Mouse (Mus musculus): ENCODE measurements around the gene Dnajb1.
"Not testable (repeated sequence)": the region's sequence is repeated elsewhere in the genome, so short reads cannot be mapped to it uniquely, and the experiment has no call there.

The Dnajb1 gene

GRCm38 (mm10) chr8:83578131-83579055 is 29.6 kb upstream of the Dnajb1 start:
- DNase-seq: peak; percentile 7

GRCm38 (mm10) chr8:83579676-83580075 is 28.3 kb upstream of the Dnajb1 start:
- DNase-seq: no peak

GRCm38 (mm10) chr8:83580826-83581225 is 27.2 kb upstream of the Dnajb1 start:
- peak; percentile 16 for DNase-seq

- DNase-seq: no peak
These were observed 25.8 kb upstream of the Dnajb1 start for GRCm38 (mm10) chr8:83582226-83582625.

GRCm38 (mm10) chr8:83583236-83583635 is 24.8 kb upstream of the Dnajb1 start:
- no peak for DNase-seq

- DNase-seq: no peak
These were observed 23.2 kb upstream of the Dnajb1 start for GRCm38 (mm10) chr8:83584771-83585170.

- DNase-seq: peak; percentile 68
These were observed 22.7 kb upstream of the Dnajb1 start for GRCm38 (mm10) chr8:83585333-83585732.

- no peak for DNase-seq
These were observed 20.3 kb upstream of the Dnajb1 start for GRCm38 (mm10) chr8:83587644-83588043.

- DNase-seq: no peak
These were observed 19.1 kb upstream of the Dnajb1 start for GRCm38 (mm10) chr8:83588886-83589285.

- no peak for DNase-seq
These were observed 17.4 kb upstream of the Dnajb1 start for GRCm38 (mm10) chr8:83590488-83591023.

- DNase-seq: no peak
These were observed 15.3 kb upstream of the Dnajb1 start for GRCm38 (mm10) chr8:83592682-83593081.

- no peak for DNase-seq
These were observed 14.4 kb upstream of the Dnajb1 start for GRCm38 (mm10) chr8:83593325-83594166.

- DNase-seq: peak; percentile 98
These were observed 13.6 kb upstream of the Dnajb1 start for GRCm38 (mm10) chr8:83594167-83595049.

GRCm38 (mm10) chr8:83595050-83595345 is 13.0 kb upstream of the Dnajb1 start:
- DNase-seq: not testable (repeated sequence)

- DNase-seq: peak; percentile 76
These were observed 11.6 kb upstream of the Dnajb1 start for GRCm38 (mm10) chr8:83596369-83596768.

- DNase-seq: no peak
These were observed 9.8 kb upstream of the Dnajb1 start for GRCm38 (mm10) chr8:83598146-83598545.

- no peak for DNase-seq
These were observed 8.2 kb upstream of the Dnajb1 start for GRCm38 (mm10) chr8:83599814-83600213.

- DNase-seq: no peak
These were observed 5.4 kb upstream of the Dnajb1 start for GRCm38 (mm10) chr8:83602650-83603029.

GRCm38 (mm10) chr8:83608398-83608829 is 421 bp downstream of the Dnajb1 start:
- peak; percentile 84 for DNase-seq

- DNase-seq: no peak
These were observed 1.1 kb downstream of the Dnajb1 start for GRCm38 (mm10) chr8:83609086-83609485.

GRCm38 (mm10) chr8:83609547-83610180 is 1.7 kb downstream of the Dnajb1 start:
- no peak for DNase-seq

- DNase-seq: no peak
These were observed 3.9 kb downstream of the Dnajb1 start for GRCm38 (mm10) chr8:83611921-83612320.

All from kidney, adult 11 months (tissue).